Mouse (Mus musculus) myocyte (in vitro differentiated cells): ENCODE measurements around the gene Trim28. TPM values are rescaled to one million over a fixed set of nuclear protein-coding genes. Genes with fewer than 3 reads are reported as not detected.

ENCODE experiments used
- H3K27me3 ChIP-seq: one replicate; pipeline ENCODE4 v1.6.1; 2011; ENCODE audit not compliant: control insufficient read depth, insufficient read depth, insufficient read length
- H3K36me3 ChIP-seq: one replicate; pipeline ENCODE4 v1.6.1; 2011; ENCODE audit not compliant: control insufficient read depth, insufficient read depth
- H3K4me2 ChIP-seq: one replicate; pipeline ENCODE4 v1.6.1; 2011; ENCODE audit warnings: low read depth, control low read depth
- H3K4me3 ChIP-seq: one replicate; pipeline ENCODE4 v1.5.1; 2011; ENCODE audit warnings: mild to moderate bottlenecking, control low read depth, moderate library complexity
- H3K79me2 ChIP-seq: one replicate; pipeline ENCODE4 v1.6.1; 2011; ENCODE audit not compliant: control insufficient read depth, insufficient read depth
- H3ac ChIP-seq: one replicate; pipeline ENCODE4 v1.6.1; 2011; ENCODE audit not compliant: control insufficient read depth, insufficient read length
- CEBPB ChIP-seq: IDR thresholded peaks from 2 replicates; pipeline ENCODE4 v1.6.1; 2011; ENCODE audit warnings: mild to moderate bottlenecking, moderate library complexity; ENCODE audit not compliant: poor library complexity, insufficient read depth, severe bottlenecking
- E2F4 ChIP-seq: IDR thresholded peaks from one replicate; pipeline ENCODE4 v1.6.1; 2011; ENCODE audit warnings: mild to moderate bottlenecking, control low read depth, moderate library complexity; ENCODE audit not compliant: insufficient read depth
- MAX ChIP-seq: IDR thresholded peaks from one replicate; pipeline ENCODE4 v1.6.1; 2011; ENCODE audit warnings: low read depth, mild to moderate bottlenecking, control low read depth
- MYOD1 ChIP-seq, 3 experiments: IDR thresholded peaks; one replicate each; pipeline ENCODE4 v1.6.1; 2011; ENCODE audit warnings: control low read depth in 2 of 3, low read depth in 2 of 3, mild to moderate bottlenecking in 2 of 3, moderate library complexity in 1 of 3; ENCODE audit not compliant: insufficient read length in 2 of 3, control insufficient read depth in 1 of 3
- MYOG ChIP-seq, 3 experiments: IDR thresholded peaks; one replicate each; pipeline ENCODE4 v1.6.1; 2011; ENCODE audit warnings: control low read depth in 2 of 3, low read depth in 2 of 3, mild to moderate bottlenecking in 2 of 3; ENCODE audit not compliant: insufficient read length in 2 of 3, control insufficient read depth in 1 of 3, insufficient read depth in 1 of 3
- POLR2A ChIP-seq: IDR thresholded peaks from one replicate; pipeline ENCODE4 v1.6.1; 2011; ENCODE audit warnings: low read depth, mild to moderate bottlenecking, control low read depth, moderate library complexity; ENCODE audit not compliant: insufficient read length
- POLR2AphosphoS2 ChIP-seq: IDR thresholded peaks from one replicate; pipeline ENCODE4 v1.6.1; 2011; ENCODE audit warnings: low read depth, control low read depth; ENCODE audit not compliant: insufficient read length
- REST ChIP-seq: IDR thresholded peaks from one replicate; pipeline ENCODE4 v1.6.1; 2011; ENCODE audit warnings: mild to moderate bottlenecking, control low read depth, moderate library complexity; ENCODE audit not compliant: insufficient read depth, insufficient read length
- SRF ChIP-seq: IDR thresholded peaks from one replicate; pipeline ENCODE4 v1.6.1; 2011; ENCODE audit warnings: low read depth; ENCODE audit not compliant: control insufficient read depth, insufficient read length
- TCF12 ChIP-seq: IDR thresholded peaks from one replicate; pipeline ENCODE4 v1.6.1; 2011; ENCODE audit warnings: mild to moderate bottlenecking, control low read depth; ENCODE audit not compliant: poor library complexity, insufficient read depth, severe bottlenecking
- TCF3 ChIP-seq: IDR thresholded peaks from one replicate; pipeline ENCODE4 v1.6.1; 2011; ENCODE audit warnings: low read depth, control low read depth; ENCODE audit not compliant: insufficient read length
- USF1 ChIP-seq: IDR thresholded peaks from one replicate; pipeline ENCODE4 v1.6.1; 2011; ENCODE audit warnings: low read depth, mild to moderate bottlenecking, control low read depth, moderate library complexity
- polyA plus RNA-seq: library from polyadenylated mRNA; unstranded; fragments of >200 nt; fragmentation: generic; extraction: Trizol; gene quantifications from one replicate; pipeline ENCODE4 v1.2.1, GENCODE M21; 2012; ENCODE audit warnings: missing spikeins

Trim28 gene
- polyA plus RNA-seq, 1 experiment = 252 TPM

DNA sequence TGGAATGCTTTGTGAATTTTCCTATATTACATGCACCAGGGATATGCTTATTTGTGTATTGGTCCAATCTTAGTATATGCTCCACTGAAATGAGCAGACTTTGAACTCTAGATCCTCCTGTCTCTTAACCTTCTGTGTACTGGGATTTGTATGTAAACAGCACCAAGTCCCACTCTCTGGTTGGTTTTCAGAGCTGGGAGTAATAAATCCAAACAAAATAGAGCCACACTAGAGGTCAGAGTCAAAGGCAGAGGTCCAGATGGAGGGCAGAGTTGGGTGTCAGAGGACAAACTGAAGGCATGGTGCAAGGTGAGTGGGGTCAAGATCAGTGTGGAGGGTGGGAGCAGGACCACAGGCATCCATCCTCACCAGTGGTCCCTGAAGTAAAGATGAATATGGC, 3.1 kb upstream of the Trim28 start:
- no peaks in the 10 kb centered on the region for H3K36me3 ChIP-seq
- H3K27me3 ChIP-seq = no peaks in the 10 kb centered on the region
- no peaks in the 10 kb centered on the region for H3K79me2 ChIP-seq
- no peak overlapping the region for H3ac ChIP-seq
- H3K4me3 ChIP-seq = no peak overlapping the region
- TF ChIP-seq E2F4 (no peak), CEBPB (no peak), SRF (no peak), MAX (no peak), MYOG (IDR thresholded peaks at IDR 0.05; ENCODE audit: control insufficient read depth in 1 of 3, insufficient read depth in 1 of 3, insufficient read length in 2 of 3, low read depth in 2 of 3) (no peak)
- H3K4me2 ChIP-seq = no peak overlapping the region

DNA sequence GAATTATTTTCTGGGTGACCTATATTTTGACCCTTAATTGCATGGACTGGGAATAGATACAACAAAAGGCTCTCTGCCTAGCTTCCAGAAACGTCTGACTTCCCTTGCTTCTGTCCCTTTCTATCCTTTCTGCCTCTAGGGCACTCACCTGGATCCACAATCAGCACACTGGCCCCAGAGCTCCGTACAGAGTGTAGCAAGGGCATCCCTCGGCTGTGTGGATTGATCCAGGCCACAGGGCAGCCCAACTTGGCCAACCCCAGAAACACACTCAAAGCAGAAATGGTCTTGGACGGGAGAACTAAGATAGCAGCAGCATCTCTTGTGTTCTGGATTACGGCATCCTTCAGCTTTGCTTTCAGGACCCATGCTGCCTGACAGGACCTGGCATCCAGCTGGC, 1.7 kb upstream of the Trim28 start:
- Histone ChIP-seq H3K4me3 (no peak overlapping the region), H3ac (no peak overlapping the region)
- TF ChIP-seq CEBPB = no peak
- no peak for TF ChIP-seq MAX
- TF ChIP-seq REST = no peak
- no peak for TF ChIP-seq USF1
- TF ChIP-seq TCF12 = no peak
- no peak for TF ChIP-seq SRF
- TF ChIP-seq E2F4 = no peak
- TF ChIP-seq TCF3 = no peak
- TF ChIP-seq MYOG (IDR thresholded peaks at IDR 0.05; ENCODE audit: control insufficient read depth in 1 of 3, insufficient read depth in 1 of 3, insufficient read length in 2 of 3, low read depth in 2 of 3) = no peak
- no peak for TF ChIP-seq POLR2AphosphoS2
- TF ChIP-seq POLR2A = no peak
- no peak for TF ChIP-seq MYOD1 (IDR thresholded peaks at IDR 0.05; ENCODE audit: control insufficient read depth in 1 of 3, insufficient read length in 2 of 3, low read depth in 2 of 3)

DNA sequence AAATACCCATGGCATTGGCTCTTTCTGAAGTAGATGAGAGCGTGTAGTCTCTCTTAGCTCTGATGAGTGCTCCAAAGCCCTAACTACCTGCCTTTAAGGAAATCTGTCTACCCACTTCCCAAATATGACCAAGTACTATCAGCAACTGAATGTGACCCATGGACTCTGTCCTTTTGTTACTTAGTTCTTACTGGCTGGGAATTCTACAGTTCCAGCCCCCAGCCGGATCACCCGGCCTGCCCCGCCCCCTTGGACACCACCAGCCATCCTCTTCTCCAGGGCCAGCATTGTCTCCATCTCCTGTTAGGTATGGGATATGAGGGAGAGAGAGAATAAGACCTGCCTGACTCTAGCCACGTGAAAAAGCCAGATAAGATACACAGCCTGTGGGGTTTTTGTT, 861 bp upstream of the Trim28 start, which contains the start of gene Slc27a5:
Slc27a5 (minus strand) TSS at position 140 of the 400 bp plus-strand sequence.
- H3K4me3 ChIP-seq = no peak within 1 kb of the TSS
- H3K27me3 ChIP-seq = no peaks in the 10 kb centered on the region
- no peaks in the 10 kb centered on the region for H3K79me2 ChIP-seq
- H3ac ChIP-seq = no peak within 1 kb of the TSS
- TF ChIP-seq MAX (no peak), POLR2A (no peak), TCF3 (no peak), MYOG (IDR thresholded peaks at IDR 0.05; ENCODE audit: control insufficient read depth in 1 of 3, insufficient read depth in 1 of 3, insufficient read length in 2 of 3, low read depth in 2 of 3) (no peak), USF1 (no peak), TCF12 (no peak), E2F4 (no peak), CEBPB (no peak), REST (no peak), MYOD1 (IDR thresholded peaks at IDR 0.05; ENCODE audit: control insufficient read depth in 1 of 3, insufficient read length in 2 of 3, low read depth in 2 of 3) (no peak), POLR2AphosphoS2 (no peak), SRF (no peak)
- H3K36me3 ChIP-seq = no peaks in the 10 kb centered on the region
- no peak within 1 kb of the TSS for H3K4me2 ChIP-seq

More for the DNA sequence above, 1.7 kb upstream of the Trim28 start:
- Histone ChIP-seq H3K4me2 (no peak overlapping the region), H3K79me2 (no peaks in the 10 kb centered on the region), H3K36me3 (no peaks in the 10 kb centered on the region), H3K27me3 (no peaks in the 10 kb centered on the region)

DNA sequence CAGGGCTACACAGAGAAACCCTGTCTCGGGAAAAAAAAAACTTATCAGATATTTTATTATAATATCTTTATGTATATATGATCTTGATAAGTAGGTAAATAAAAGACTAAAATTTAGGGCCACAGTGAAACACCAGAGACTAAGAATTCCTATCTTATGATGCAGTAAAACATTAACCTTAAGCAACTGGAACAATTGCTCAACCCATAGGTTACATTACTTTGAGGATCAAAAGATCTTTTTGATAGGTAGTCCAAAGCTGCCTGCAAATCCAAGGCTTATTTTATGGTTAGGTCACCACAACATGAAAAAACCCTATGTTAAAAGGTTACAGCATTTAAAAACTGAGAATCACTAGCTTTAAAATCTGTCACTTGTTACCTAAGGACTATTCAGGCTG, 2.7 kb downstream of the Trim28 start:
- Histone ChIP-seq H3ac (no peak overlapping the region), H3K79me2 (no peaks in the 10 kb centered on the region), H3K36me3 (no peaks in the 10 kb centered on the region), H3K4me3 (no peak overlapping the region), H3K4me2 (no peak overlapping the region), H3K27me3 (no peaks in the 10 kb centered on the region)
- TF ChIP-seq TCF12 (no peak), SRF (no peak), MYOD1 (IDR thresholded peaks at IDR 0.05; ENCODE audit: control insufficient read depth in 1 of 3, insufficient read length in 2 of 3, low read depth in 2 of 3) (no peak), POLR2A (no peak), MAX (no peak), USF1 (no peak), MYOG (IDR thresholded peaks at IDR 0.05; ENCODE audit: control insufficient read depth in 1 of 3, insufficient read depth in 1 of 3, insufficient read length in 2 of 3, low read depth in 2 of 3) (no peak), POLR2AphosphoS2 (no peak), TCF3 (no peak), REST (no peak), CEBPB (no peak), E2F4 (no peak)

DNA sequence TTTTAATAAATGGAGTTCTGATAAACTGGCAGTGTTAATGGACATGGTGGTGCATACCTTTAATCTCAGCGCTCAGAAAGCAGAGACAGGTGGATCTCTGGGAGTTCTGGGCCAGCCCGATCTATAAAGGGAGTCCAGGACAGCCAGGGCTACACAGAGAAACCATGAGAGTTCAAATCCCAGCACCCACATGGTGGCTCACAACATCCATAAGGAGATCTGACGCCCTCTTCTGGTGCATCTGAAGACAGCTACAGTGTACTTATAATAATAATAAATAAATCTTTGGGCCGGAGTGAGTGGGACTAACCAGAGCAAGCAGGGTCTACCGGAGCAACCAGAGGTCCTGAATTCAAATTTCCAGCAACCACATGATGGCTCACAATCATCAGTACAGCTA, 4.5 kb downstream of the Trim28 start:
- Histone ChIP-seq H3K4me3 (no peak overlapping the region), H3K79me2 (peaks cover 4% of the 10 kb centered on the region), H3K27me3 (no peaks in the 10 kb centered on the region), H3K36me3 (no peaks in the 10 kb centered on the region), H3K4me2 (no peak overlapping the region), H3ac (no peak overlapping the region)
- TF ChIP-seq MYOD1 (IDR thresholded peaks at IDR 0.05; ENCODE audit: control insufficient read depth in 1 of 3, insufficient read length in 2 of 3, low read depth in 2 of 3) = no peak
- no peak for TF ChIP-seq TCF3
- TF ChIP-seq MAX = no peak
